Mouse (Mus musculus): ENCODE results near the gene Rnd2. TPM values are rescaled to one million over a fixed set of nuclear protein-coding genes. Genes with fewer than 3 reads are reported as not detected.
"Not testable (repeated sequence)": the region's sequence is repeated elsewhere in the genome, so short reads cannot be mapped to it uniquely, and the experiment has no call there.

Gene Rnd2
- polyA plus RNA-seq, 1 experiment from 2014 or later: 38.8 TPM

- 93% methylated on average over 13 of the region's 13 CpGs for WGBS
- Histone ChIP-seq H3K9me3 (replicated peaks) (no peaks in the 10 kb centered on the region), H3K36me3 (peaks cover 74% of the 10 kb centered on the region)
Measured at GRCm38 (mm10) chr11:101433396-101433795, 31.4 kb upstream of the Rnd2 start.

DNA sequence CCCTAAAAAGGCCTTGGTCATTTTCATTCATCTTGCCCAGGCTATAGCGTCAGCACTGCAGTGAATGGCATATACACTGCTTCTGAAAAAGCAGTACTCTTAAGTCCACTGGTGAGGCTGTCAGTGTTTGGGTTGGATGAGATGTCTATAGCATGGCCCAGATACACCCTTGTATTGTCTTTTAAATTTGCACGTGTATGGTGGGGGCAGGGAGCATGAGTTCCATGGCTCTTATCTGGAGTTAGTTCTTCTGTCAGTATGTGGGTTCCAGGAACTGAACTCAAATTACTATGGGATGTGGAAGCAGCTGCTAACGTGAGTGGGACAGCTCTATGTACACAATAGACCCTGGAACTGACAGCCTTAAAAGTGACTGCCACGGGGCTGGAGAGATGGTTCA is 29.0 kb upstream of the Rnd2 start:
- DNase-seq (ENCODE audit: low spot score): no peak
- WGBS: 88% methylated on average over 4 of the region's 4 CpGs
- Histone ChIP-seq H3K36me3 (peaks cover 50% of the 10 kb centered on the region), H3K27ac (replicated peaks) (no peak overlapping the region), H3K4me1 (peaks cover 4% of the 10 kb centered on the region; the same call in 1 of the 2 replicates), H3K9me3 (replicated peaks) (no peaks in the 10 kb centered on the region), H3K4me3 (no peak overlapping the region), H3K27me3 (ENCODE audit: low read depth, poor library complexity, severe bottlenecking) (no peaks in the 10 kb centered on the region)

More at GRCm38 (mm10) chr11:101433396-101433795, 31.4 kb upstream of the Rnd2 start:
- DNase-seq (ENCODE audit: low spot score): no peak
- H3K27ac ChIP-seq (replicated peaks): no peak overlapping the region
- H3K4me1 ChIP-seq: peaks cover 4% of the 10 kb centered on the region; the same call in 1 of the 2 replicates
- no peaks in the 10 kb centered on the region for H3K27me3 ChIP-seq (ENCODE audit: low read depth, poor library complexity, severe bottlenecking)
- H3K4me3 ChIP-seq: no peak overlapping the region

GRCm38 (mm10) chr11:101436916-101437315 is 27.9 kb upstream of the Rnd2 start:
- H3K27ac ChIP-seq (replicated peaks): no peak overlapping the region
- H3K36me3 ChIP-seq: peaks cover 39% of the 10 kb centered on the region
- 72% methylated on average over 4 of the region's 4 CpGs for WGBS
- DNase-seq (ENCODE audit: low spot score): no peak
- H3K4me1 ChIP-seq: peaks cover 4% of the 10 kb centered on the region; the same call in 1 of the 2 replicates
- H3K27me3 ChIP-seq (ENCODE audit: low read depth, poor library complexity, severe bottlenecking): no peaks in the 10 kb centered on the region
- H3K4me3 ChIP-seq: no peak overlapping the region
- H3K9me3 ChIP-seq (replicated peaks): no peaks in the 10 kb centered on the region

GRCm38 (mm10) chr11:101438006-101438405 is 26.8 kb upstream of the Rnd2 start:
- 73% methylated on average over 3 of the region's 3 CpGs for WGBS
- not testable (repeated sequence) for H3K4me3 ChIP-seq; H3K4me1 ChIP-seq; DNase-seq (ENCODE audit: low spot score); H3K27ac ChIP-seq (replicated peaks); H3K27me3 ChIP-seq (ENCODE audit: low read depth, poor library complexity, severe bottlenecking); H3K9me3 ChIP-seq (replicated peaks)
- peaks cover 31% of the 10 kb centered on the region for H3K36me3 ChIP-seq

GRCm38 (mm10) chr11:101441450-101442126 is 23.2 kb upstream of the Rnd2 start:
- Histone ChIP-seq H3K4me3 (peak overlapping the region; percentile 91), H3K4me1 (peaks cover 24% of the 10 kb centered on the region), H3K27ac (replicated peaks) (peak overlapping the region; percentile 98), H3K36me3 (peaks cover 34% of the 10 kb centered on the region)
- H3K9me3 ChIP-seq (replicated peaks); DNase-seq (ENCODE audit: low spot score); H3K27me3 ChIP-seq (ENCODE audit: low read depth, poor library complexity, severe bottlenecking): not testable (repeated sequence)
- WGBS: 33% methylated on average over 15 of the region's 15 CpGs

- Histone ChIP-seq H3K9me3 (replicated peaks) (no peaks in the 10 kb centered on the region), H3K4me3 (peak within 1 kb of the TSS; percentile 91), H3K4me1 (peaks cover 20% of the 10 kb centered on the region), H3K27ac (replicated peaks) (peak within 1 kb of the TSS; percentile 98), H3K27me3 (ENCODE audit: low read depth, poor library complexity, severe bottlenecking) (no peaks in the 10 kb centered on the region), H3K36me3 (peaks cover 38% of the 10 kb centered on the region)
- DNase-seq (ENCODE audit: low spot score): peak; percentile 99
- WGBS: under 1% methylated on average over 42 of the region's 42 CpGs
Measured at GRCm38 (mm10) chr11:101442127-101442693, 22.6 kb upstream of the Rnd2 start, which contains the start of gene Rpl27. Rpl27 (plus strand) TSS chr11:101442298.

DNA sequence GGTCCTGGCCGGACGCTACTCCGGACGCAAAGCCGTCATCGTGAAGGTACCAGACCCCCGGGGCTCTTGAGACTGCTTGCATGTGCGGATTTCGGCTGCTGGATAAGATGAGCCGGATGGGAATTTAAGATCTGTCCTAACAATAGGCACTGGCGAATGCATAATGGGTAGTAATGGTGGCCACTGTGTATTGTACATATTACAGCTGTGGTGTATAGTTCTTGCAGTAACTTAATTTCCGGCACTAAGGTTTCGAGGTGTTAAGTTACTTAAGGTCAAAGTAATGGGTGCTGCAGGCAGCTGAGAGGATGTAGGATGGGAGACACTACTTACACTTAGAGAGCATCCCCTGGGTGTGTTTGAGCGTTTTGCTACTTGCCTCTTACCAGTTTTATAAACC is 22.0 kb upstream of the Rnd2 start:
- no peak for DNase-seq (ENCODE audit: low spot score)
- no peaks in the 10 kb centered on the region for H3K27me3 ChIP-seq (ENCODE audit: low read depth, poor library complexity, severe bottlenecking)
- peaks cover 38% of the 10 kb centered on the region for H3K36me3 ChIP-seq
- WGBS: 1% methylated on average over 14 of the region's 14 CpGs
- peaks cover 20% of the 10 kb centered on the region for H3K4me1 ChIP-seq
- peak overlapping the region; percentile 98 for H3K27ac ChIP-seq (replicated peaks)
- H3K9me3 ChIP-seq (replicated peaks): no peaks in the 10 kb centered on the region
- H3K4me3 ChIP-seq: peak overlapping the region; percentile 91

- Histone ChIP-seq H3K4me3 (no peak overlapping the region), H3K27ac (replicated peaks) (no peak overlapping the region), H3K27me3 (ENCODE audit: low read depth, poor library complexity, severe bottlenecking) (no peaks in the 10 kb centered on the region), H3K4me1 (peaks cover 20% of the 10 kb centered on the region), H3K9me3 (replicated peaks) (no peaks in the 10 kb centered on the region), H3K36me3 (peaks cover 38% of the 10 kb centered on the region)
- DNase-seq (ENCODE audit: low spot score): no peak
- 84% methylated on average over 1 of the region's 1 CpGs for WGBS
Measured at GRCm38 (mm10) chr11:101446319-101446718, 18.5 kb upstream of the Rnd2 start.

- H3K27ac ChIP-seq (replicated peaks); H3K9me3 ChIP-seq (replicated peaks); DNase-seq (ENCODE audit: low spot score); H3K4me3 ChIP-seq; H3K27me3 ChIP-seq (ENCODE audit: low read depth, poor library complexity, severe bottlenecking): not testable (repeated sequence)
- 91% methylated on average over 8 of the region's 8 CpGs for WGBS
- Histone ChIP-seq H3K4me1 (peaks cover 20% of the 10 kb centered on the region), H3K36me3 (peaks cover 38% of the 10 kb centered on the region)
Measured at GRCm38 (mm10) chr11:101446860-101447259, 17.9 kb upstream of the Rnd2 start.

- no peak overlapping the region for H3K4me3 ChIP-seq
- no peak for DNase-seq (ENCODE audit: low spot score)
- H3K36me3 ChIP-seq: peaks cover 38% of the 10 kb centered on the region
- H3K27me3 ChIP-seq (ENCODE audit: low read depth, poor library complexity, severe bottlenecking): no peaks in the 10 kb centered on the region
- no peak overlapping the region for H3K27ac ChIP-seq (replicated peaks)
- 86% methylated on average over 5 of the region's 5 CpGs for WGBS
- H3K9me3 ChIP-seq (replicated peaks): no peaks in the 10 kb centered on the region
- peaks cover 20% of the 10 kb centered on the region for H3K4me1 ChIP-seq
Measured at GRCm38 (mm10) chr11:101447786-101448185, 17.0 kb upstream of the Rnd2 start.

- no peak for DNase-seq (ENCODE audit: low spot score)
- Histone ChIP-seq H3K27ac (replicated peaks) (no peak within 1 kb of the TSS), H3K27me3 (ENCODE audit: low read depth, poor library complexity, severe bottlenecking) (no peaks in the 10 kb centered on the region), H3K36me3 (peaks cover 34% of the 10 kb centered on the region), H3K4me3 (peak within 1 kb of the TSS; percentile 18), H3K4me1 (peaks cover 16% of the 10 kb centered on the region), H3K9me3 (replicated peaks) (no peaks in the 10 kb centered on the region)
- 50% methylated on average over 10 of the region's 10 CpGs for WGBS
Measured at GRCm38 (mm10) chr11:101448274-101448746, 16.5 kb upstream of the Rnd2 start, which contains the start of gene Ifi35. Ifi35 (plus strand) TSS chr11:101448407.

DNA sequence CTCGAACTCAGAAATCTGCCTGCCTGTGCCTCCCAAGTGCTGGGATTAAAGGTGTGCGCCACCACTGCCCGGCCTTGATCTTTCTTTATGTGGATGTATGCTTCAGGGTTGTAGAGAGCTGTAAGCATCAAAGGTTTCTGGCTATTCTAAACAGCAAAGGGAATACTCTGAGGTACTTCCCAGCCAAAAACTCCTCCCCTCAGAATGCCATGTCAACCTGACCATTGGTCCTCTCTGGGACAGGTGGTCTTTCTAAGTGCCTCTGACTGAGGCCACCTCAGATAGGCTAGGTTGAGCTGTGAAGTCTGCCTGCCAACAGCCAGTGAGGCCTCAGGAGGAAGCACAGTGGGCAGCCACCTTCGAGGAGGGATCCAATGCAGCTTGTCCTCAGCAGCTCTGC is 15.9 kb upstream of the Rnd2 start:
- no peak overlapping the region for H3K27ac ChIP-seq (replicated peaks)
- no peak overlapping the region for H3K4me3 ChIP-seq
- H3K9me3 ChIP-seq (replicated peaks): no peaks in the 10 kb centered on the region
- no peak for DNase-seq (ENCODE audit: low spot score)
- WGBS: 85% methylated on average over 4 of the region's 4 CpGs
- H3K4me1 ChIP-seq: peaks cover 10% of the 10 kb centered on the region
- H3K36me3 ChIP-seq: peaks cover 28% of the 10 kb centered on the region
- no peaks in the 10 kb centered on the region for H3K27me3 ChIP-seq (ENCODE audit: low read depth, poor library complexity, severe bottlenecking)

GRCm38 (mm10) chr11:101449596-101449995 is 15.2 kb upstream of the Rnd2 start:
- not testable (repeated sequence) for H3K27ac ChIP-seq (replicated peaks); DNase-seq (ENCODE audit: low spot score); H3K27me3 ChIP-seq (ENCODE audit: low read depth, poor library complexity, severe bottlenecking); H3K4me3 ChIP-seq; H3K4me1 ChIP-seq; H3K9me3 ChIP-seq (replicated peaks)
- 88% methylated on average over 4 of the region's 4 CpGs for WGBS
- H3K36me3 ChIP-seq: peaks cover 21% of the 10 kb centered on the region
